Mouse (Mus musculus) adrenal gland, postnatal 4 days (tissue): ENCODE data around the gene Wscd1. TPM values are rescaled to one million over a fixed set of nuclear protein-coding genes. Genes with fewer than 3 reads are reported as not detected.
A peak's percentile ranks its signal among the peaks of the same experiment; 100 is the strongest.

Experiments
- DNase-seq, 2 experiments: peaks; one replicate each; pipeline ENCODE4 v3.0.0; 2021 to 2022; ENCODE audit warnings: low spot score in 2 of 2, mixed read lengths in 2 of 2
- long read RNA-seq, 2 experiments: library from polyadenylated mRNA; stranded (forward); transcript quantifications; one replicate each; pipeline ENCODE4 v2.0.0; 2021
- total RNA-seq, 2 experiments: library from RNA; stranded (reverse); gene quantifications; 2 replicates each; pipeline ENCODE4 v1.2.3; 2021

The Wscd1 gene
- total RNA-seq, result 10 to 100 TPM; 13.7 to 16.2 TPM
- long read RNA-seq, experiment 1, transcript Wscd1-203 (9 exons, 2,866 nt), result major isoform, 9 of 13 reads
- long read RNA-seq, experiment 1, partial matches to known transcripts, result 1 of 13 reads
- long read RNA-seq, experiment 1, other reads (novel, unspliced or antisense), result 3 of 13 reads
- long read RNA-seq, experiment 2, transcript Wscd1-203 (9 exons, 2,866 nt), result major isoform, 40 of 52 reads
- long read RNA-seq, experiment 2, partial matches to known transcripts, result 7 of 52 reads
- long read RNA-seq, experiment 2, other reads (novel, unspliced or antisense), result 2 of 52 reads

DNA sequence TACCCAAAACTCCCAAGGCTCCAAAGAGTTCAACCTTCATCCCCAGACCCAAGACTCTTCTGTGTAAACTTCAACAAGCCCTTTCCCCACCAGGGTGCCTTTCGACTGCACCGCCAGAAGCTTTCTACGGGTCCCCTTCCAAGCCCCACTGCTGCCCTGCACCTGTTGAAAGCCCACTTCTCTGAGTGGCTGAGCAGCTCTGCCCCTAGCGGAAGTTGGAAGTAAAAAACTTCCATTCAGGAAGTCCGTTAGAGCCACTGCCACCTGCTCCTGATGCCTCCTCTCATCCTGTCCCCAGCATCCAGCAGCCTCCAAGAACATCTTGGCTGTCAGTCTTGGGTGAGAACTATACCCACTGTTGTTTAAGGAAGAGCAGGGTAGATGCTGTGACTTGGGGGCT, at the start of gene Wscd1:
Gene Wscd1, plus strand, starts transcription at position 250 of the 400 bp plus-strand sequence.
- no peak for DNase-seq

DNA sequence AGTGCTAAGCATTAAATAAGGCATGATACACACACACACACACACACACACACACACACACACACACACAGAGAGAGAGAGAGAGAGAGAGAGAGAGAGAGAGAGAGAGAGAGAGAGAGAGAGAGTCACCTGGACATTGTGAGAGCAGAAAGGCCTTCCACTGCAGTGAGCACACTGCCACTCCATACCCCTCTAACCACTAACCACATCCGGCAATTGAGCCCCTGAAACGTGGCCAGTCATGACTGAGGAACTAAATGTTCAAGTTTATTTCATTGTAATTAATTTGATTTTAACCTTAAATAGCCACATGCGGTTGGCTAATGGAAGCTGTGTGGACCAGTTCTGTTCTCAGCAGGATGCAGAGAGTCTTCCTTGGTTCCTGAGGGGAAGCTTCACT, 21.7 kb upstream of the Wscd1 start:
- no peak for DNase-seq

DNA sequence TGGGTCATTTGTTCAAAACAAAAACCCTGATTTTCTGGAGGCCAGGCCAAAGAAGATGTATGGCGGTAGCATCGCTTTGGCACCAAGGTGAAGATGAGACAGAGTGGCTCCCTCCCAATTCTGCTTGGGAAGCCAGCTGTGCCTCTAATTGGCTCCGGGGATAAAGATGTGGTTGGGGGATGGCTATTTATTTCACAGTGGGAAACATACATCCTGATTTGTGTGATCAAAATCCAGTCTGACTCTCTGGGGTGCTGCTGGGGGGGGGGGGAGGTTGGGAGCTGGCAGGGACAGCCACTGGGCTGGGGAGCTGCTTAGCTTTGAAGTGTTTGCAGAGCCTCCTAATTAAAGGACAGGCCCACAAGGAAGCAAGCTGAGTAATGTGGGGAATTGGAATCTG, 20.4 kb upstream of the Wscd1 start:
- DNase-seq, result no peak

DNA sequence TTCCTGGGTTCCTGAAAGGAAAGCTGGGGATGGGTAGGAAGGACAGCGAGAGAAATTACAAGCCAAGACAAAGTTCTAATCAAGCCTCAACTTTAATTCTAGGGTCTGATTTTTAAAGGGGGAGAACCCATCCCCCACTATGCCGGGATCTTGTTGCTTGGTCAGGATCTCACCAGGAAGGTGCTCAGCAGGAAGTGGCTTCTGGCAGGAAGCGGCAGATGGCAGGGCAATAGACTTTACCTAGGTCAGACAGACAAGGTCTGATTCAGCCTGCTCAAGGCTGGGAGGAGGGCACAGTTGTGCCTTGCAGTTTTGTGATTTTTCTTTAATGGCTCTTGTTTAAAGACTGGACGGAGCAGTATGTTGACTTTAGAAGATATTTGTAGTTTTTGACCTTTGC, 15.9 kb upstream of the Wscd1 start:
- DNase-seq, result no peak

DNA sequence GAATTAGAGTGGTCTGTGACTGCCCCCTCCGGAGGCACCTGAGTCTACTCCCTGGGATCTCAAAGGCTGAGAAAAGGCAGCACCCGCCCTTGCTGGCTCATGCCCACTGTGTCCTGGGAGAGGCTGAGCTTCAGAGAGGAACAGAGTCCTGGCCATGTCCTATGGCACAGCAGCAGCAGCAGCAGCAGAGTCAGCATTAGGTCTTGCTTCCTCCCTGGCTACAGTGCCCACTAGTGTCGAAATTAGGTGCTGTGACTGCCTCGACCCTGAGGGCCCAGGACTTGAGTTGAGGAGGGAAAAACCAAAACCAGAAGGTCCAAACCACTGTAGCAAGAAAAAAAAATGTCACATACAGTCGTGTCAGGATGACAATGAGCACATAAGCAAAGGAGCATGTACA, 12.6 kb upstream of the Wscd1 start:
- DNase-seq, result no peak

DNA sequence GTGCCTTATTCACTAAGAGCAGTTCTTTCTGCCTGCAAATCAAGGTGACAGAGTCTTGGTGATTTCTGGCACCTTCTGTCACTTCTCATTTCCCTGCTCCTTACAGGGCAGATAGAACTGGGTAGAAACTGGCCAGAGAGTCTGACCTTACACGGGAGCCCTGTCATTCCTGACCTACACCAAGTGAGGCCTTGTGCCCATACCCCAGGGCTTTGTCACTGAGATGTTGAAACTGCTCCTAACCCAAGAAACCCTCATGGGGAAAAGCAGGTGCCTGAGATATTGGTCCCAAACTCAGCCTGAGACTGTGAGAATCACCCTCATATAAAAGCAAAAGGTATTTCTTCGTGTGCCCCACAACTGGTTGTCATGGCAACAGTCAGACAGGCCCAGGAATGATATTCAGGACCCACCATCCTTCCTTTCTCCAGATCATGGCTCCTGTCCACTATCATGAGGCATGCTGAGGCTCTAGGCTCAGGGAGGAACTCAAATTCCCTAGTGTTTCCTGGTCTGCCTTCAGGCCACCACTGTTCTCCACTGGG, 11.1 kb upstream of the Wscd1 start:
- DNase-seq, result no peak

DNA sequence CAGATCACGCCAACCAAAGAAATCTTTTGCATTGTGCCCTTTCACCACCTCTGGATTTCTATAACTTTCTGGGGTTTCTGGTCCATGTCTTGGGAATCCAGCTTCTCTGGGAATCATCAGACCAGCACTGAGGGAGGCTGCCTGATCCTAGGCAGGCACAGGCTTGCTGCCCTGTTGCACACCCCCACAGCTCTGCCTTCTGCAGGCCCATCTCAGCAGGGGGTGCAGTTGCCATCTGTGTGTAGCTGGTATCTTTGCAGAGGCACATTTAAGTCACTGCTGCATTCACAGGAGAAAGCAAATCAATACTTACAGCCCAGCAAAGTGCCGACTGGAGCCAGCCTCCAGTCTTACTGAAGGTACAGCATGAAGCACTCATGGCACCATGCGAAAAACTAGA, 3.8 kb upstream of the Wscd1 start:
- no peak for DNase-seq

DNA sequence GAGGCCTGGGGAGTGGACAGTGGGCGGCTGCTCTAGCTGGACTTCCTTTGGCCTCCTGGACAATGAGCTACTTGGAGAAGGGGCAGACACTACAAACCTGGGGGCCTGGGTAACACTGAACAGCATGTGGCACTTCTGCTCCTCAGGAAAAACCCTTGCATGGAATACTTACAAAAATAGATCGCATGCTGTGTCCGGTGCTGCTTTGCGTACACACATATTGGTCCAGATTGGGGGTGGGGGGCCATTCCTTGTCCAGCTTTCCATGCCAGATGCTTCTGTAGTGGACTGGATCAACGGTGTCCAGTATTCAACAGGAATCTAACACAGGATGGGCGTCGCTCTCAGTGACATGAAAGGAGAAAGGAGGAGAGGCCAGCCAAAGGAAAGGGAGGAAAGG, 2.0 kb upstream of the Wscd1 start:
- no peak for DNase-seq

DNA sequence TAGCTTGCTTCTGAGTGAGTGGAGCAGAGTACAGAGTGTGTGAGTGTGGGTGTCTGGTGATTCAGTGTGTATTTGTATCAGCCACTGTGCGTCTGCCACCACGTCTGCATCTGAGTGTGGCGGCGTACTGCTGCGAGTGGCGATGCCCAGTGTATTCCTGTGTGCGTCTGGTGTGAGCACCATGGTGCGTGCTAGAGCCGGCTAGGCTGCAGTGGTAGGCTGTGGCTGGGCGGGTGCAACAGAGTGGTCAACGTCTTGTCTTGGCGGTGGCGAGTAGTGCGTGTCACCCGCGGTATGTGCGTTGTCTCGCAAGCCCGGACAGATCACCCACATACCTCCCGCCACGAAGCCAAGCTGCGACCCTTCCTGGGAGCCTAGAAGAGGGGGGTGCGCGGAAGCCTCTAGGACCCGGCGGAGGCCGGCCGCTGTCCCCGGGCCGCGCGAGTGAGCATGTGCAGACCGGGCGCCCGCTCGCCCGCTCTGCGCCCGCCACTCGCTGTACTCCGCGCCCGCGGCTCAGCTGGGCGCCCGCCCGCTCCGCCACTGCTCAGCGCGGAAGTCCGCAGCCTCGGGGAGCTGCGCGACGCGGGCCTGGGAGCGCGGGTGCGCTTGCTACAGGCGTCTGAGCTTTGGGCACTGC, 934 bp downstream of the Wscd1 start:
- DNase-seq, result peak in 1 of 2 experiments; percentile 28

DNA sequence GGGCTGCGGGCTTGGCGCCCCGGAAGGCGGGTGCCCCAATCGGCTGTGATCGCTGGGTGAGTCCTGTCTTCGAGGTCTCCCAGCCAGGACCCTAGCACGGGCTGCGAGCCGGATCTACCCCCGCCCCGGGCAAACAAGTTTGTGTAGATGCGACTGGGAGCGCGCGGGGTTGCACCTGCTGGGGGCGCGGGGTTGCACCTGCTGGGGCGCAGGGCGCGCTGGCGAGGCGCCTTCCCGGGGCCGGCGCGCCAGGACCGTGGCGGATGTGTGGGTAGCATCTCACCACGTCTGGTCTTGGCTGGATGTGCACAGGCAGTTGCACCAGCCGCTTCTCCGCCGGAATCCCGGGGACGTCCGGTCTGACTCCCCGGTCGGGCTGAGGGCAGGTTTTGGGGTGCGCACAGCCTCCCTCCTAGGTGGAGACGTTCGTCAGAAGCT, 1.5 kb downstream of the Wscd1 start:
- DNase-seq, result no peak

DNA sequence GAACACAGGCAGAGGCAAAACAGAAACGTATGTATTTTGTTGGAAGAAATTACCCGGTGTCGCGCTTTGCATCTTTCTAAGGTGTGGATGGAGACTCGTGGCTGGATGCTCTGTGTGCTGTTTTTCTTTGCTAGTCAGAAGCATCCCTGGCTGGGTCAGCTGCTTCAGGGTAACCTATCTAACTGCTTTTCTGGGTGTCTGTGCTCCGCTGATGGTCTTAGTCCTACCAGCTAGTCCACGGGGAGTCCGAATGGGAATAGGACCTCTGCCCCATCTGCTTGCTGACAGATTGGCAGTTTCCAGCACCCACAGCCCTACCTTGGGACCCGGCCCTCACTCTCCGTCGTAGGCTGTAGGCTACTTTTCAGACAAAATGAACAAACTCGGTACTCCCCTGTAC, 2.0 kb downstream of the Wscd1 start:
- no peak for DNase-seq

DNA sequence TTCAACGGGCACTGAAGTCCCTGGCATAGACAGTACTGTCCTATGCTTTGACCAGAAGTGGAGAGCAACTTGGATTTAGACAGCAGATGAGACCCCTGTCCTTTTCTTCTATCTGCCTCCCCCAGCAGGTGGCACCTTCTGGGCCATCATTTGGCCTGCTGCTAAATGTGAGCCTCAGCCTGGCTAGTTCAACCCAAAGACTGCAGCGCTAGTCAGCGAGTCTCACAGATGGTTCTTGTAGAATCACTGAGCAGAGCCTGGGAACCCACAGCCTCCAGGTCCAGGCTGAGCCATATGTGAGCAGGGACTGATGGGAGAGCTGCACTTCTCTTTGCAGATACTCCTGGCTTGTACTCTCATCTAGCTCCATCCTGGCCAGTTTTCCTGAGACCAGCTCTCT, 2.9 kb downstream of the Wscd1 start:
- no peak for DNase-seq

DNA sequence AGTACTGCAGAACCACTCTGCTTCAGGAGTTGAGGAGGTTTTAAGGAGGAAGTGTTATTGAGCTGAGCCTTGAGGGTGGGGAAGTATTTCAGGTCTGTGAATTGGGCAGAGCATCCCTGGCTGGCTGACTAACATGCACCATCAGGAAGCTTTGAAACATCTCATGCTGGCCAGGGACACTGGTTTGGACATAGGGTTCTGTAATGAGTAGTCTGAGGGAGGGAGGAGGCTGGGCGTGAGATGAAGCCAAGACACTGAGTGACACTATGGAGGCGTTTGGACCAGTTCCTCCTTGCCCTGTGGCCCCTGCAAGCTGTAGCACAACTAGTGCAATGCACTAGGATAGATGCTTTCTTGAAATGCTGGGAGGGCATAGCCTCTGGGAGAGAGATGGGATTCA, 5.4 kb downstream of the Wscd1 start:
- DNase-seq, result no peak

DNA sequence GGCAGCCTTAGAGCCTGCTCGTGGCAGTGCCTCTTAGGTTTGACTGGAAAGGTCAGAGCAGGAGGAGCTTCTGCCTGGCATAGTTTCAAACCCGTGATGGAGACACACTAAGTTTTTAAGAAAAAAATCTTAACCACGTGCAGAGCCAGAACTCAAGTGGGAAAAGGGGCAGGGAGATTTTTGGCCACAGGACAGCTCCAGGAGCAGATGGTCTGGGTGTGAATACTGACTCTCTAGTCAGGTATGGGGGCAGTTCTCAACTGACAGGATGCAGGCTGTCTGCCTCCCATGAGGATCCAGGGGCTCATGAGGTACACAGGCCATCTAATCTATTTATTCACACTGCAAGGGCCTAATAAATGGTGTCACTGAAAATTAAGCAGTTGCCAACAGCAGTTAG, 6.6 kb downstream of the Wscd1 start:
- no peak for DNase-seq

DNA sequence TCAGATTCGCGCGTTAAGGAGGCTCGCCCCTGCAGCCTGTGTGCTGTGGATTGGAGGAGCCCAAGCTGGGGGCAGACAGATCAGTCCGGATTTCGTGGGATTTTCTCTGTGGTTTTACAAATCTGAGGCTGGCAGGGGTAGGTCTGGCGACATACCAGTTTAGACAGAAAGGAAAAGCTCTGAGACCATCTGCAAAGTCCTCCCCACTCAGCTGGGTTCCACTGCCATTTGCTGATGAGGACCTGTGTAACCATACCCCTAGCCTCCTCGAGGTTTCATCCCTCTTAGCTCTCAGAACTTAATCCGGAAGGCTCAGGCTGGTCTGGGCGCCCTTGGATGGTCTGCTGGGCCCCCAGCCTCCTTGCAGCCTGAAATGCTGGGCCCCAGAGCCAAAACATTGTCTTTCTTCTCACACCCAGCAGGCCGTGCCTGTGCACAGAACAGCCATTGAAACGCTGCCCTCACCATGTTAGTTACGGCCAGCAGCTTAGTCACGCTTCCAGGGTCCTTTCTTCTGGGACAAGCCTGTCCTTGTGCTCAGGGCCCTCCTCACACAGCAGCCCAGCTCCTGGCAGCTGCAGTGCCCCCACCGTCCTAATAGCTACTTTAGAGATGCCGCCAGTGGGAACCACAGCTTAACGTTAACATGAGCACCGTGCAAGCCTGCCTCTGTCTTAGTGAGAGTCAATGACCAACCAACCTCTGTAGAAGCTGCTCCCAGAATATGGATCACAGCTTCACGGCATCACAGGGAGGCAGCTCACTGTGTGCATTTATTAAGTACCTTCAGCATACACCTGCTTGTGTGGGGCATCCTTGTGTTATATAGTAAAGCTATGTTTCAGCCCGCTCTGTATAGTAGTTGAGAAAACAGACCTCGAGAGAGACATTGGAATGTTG, 8.7 kb downstream of the Wscd1 start:
- peak in 1 of 2 experiments; percentile 22 for DNase-seq

DNA sequence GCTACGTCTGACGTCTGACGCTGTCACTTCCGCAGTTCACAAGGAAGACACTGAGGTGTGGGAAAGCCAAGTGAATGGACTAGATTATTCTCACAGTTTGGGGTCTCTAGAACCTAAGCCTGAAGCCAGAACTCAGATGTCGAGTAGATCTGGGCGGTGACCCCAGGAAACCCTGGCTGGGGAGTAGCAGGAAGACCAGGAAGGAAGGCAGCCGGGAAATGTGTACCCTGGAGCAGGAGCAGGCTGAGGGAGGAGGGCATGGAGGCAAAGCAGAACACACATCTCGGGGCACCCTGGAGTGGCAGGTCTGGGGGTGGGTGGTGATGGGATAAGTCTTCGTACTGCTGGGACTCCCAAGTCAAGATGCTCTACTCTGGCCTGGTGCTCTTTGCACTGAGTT, 11.3 kb downstream of the Wscd1 start:
- no peak for DNase-seq

DNA sequence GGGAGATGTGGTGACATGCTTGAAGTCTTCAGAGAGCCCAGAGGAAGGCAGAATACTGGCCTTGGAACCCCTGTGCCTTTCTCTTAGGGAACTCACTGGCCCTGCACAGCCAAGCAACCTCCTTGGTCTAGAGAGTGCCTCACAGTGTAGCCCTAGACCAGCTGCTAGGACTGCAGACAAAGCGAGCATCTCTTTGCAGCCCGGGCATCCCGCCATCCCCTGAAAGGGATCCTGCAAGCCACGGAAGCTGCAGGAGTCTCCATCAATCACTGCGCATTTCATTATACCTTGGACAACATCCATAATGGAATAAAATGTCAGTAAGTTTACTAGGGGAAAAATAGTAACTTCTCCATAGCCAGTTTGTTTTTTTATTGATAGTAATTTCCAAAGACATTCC, 13.4 kb downstream of the Wscd1 start:
- no peak for DNase-seq

DNA sequence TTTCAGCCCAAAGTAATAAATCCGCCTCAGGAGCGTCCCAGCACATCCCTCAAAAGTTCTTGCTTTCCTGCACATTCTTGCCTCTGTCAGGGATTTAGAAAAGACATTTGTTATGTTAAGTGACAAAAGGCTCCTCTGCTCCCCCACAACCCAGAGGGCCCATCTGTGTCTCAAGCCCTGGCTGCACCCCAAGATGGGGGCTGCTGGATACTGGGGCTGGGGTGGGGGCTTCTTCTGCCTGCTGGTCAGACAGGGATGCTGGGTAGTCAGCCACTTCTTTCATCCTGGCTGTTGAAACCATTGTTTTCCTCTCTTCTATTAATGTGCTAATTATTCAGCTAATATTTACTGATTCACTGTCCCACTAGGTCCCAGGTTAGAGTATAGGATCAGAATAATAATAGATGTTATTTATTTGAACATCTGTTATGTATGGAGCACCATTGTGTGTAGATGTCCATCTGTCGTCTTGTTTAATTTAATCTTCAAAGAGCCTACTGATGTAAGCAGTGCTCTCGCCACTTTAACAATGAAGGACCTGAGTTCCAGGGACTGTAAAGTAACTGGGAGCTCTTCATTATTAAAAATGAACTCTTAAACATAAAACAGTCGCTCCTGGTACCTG, 14.0 kb downstream of the Wscd1 start:
- DNase-seq, result no peak

DNA sequence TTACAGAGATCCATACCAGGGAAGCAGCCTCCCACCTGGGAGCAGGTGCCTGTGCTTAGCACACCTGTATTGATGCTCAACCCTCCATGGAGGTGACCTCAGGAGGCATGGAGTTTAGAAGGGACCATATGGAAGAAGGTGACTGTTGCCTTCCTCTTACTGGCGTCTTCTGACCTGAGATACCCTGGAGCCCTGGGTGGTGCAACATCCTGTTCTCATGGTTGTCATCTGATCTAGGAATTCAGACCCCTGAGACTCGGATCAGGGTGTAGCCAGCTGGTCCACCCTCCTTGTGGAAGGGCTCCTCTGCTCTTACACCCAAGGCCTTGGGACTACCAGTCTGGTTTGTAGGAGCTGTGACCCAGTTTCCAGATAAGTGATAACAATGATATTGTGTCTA, 15.0 kb downstream of the Wscd1 start:
- no peak for DNase-seq

DNA sequence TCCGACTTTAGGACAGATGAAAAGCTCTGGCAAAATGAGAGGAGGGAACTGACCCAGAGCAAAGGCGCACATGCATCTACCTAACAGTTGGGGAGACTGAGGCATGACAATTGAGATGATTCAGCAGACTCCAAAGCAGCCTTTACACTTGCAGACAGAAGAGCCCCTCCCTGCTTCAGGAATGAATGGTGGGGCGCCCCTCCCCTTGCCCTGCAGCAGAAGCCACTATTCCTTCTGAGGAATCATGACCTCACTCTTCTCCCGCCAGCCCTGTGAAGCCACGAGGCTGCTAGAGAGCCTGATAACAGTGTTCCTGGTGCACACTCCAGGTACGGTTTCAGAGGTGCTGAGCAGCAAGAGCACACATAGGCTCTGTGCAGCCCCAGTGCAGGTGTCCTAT, 15.6 kb downstream of the Wscd1 start:
- no peak for DNase-seq

DNA sequence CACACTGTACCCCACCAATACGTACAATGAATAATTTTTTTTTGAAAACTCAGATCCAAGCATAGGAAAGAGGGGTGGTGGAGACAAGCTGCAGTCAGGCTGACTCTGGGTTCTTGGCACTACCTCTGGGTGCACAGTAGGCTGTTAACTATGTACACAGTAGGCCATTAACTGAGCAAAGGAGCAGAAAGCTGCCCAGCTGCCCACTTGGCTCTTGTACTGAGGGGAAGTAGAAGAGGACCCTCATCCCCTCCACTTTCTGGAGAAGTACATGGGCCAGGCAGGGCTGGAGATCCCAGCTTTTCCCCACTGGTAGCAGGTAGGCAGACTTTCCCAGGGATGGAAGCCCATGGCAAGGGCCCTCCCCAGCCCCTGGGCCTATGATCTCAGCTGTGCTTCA, 16.7 kb downstream of the Wscd1 start:
- no peak for DNase-seq
